Mouse (Mus musculus): ENCODE measurements around the gene Gm20503. TPM values are rescaled to one million over a fixed set of nuclear protein-coding genes. Genes with fewer than 3 reads are reported as not detected.

Gene Gm20503
- total RNA-seq, 2 experiments from 2014 or later: 0.46 to 1.7 TPM

- TF ChIP-seq CTCF (IDR thresholded peaks at IDR 0.05): no peak
- Histone ChIP-seq H3K4me3 (no peak overlapping the region), H3K27ac (no peak overlapping the region)
- no peak for DNase-seq
- intact Hi-C loops (cut with DNase I): no loop called here
Measured at GRCm38 (mm10) chr4:59043891-59044290, 40.9 kb downstream of the Gm20503 start.

GRCm38 (mm10) chr4:59047222-59047621 lies 44.2 kb downstream of the Gm20503 start:
- Histone ChIP-seq H3K27ac (no peak overlapping the region), H3K4me3 (no peak overlapping the region)
- DNase-seq: no peak
- intact Hi-C loops (cut with DNase I): no loop called here
- no peak for TF ChIP-seq CTCF (IDR thresholded peaks at IDR 0.05)

- Histone ChIP-seq H3K4me3 (no peak overlapping the region), H3K27ac (no peak overlapping the region)
- intact Hi-C loops (cut with DNase I): no loop called here
- no peak for DNase-seq
- no peak for TF ChIP-seq CTCF (IDR thresholded peaks at IDR 0.05)
Measured at GRCm38 (mm10) chr4:59051081-59051480, 48.1 kb downstream of the Gm20503 start.

- no peak overlapping the region for H3K27ac ChIP-seq
- intact Hi-C loops (cut with DNase I): no loop called here
- DNase-seq: no peak
- H3K4me3 ChIP-seq: no peak overlapping the region
- no peak for TF ChIP-seq CTCF (IDR thresholded peaks at IDR 0.05)
Measured at GRCm38 (mm10) chr4:59057929-59058328, 54.9 kb downstream of the Gm20503 start.

- H3K4me3 ChIP-seq: no peak overlapping the region
- intact Hi-C loops (cut with DNase I): no loop called here
- TF ChIP-seq CTCF (IDR thresholded peaks at IDR 0.05): no peak
Measured at GRCm38 (mm10) chr4:59062526-59062925, 59.5 kb downstream of the Gm20503 start.

GRCm38 (mm10) chr4:59069276-59069675 lies 66.3 kb downstream of the Gm20503 start:
- Histone ChIP-seq H3K27ac (no peak overlapping the region), H3K4me3 (no peak overlapping the region)
- no peak for DNase-seq
- no peak for TF ChIP-seq CTCF (IDR thresholded peaks at IDR 0.05)
- intact Hi-C loops (cut with DNase I): no loop called here

More at GRCm38 (mm10) chr4:59062526-59062925, 59.5 kb downstream of the Gm20503 start:
- H3K27ac ChIP-seq: no peak overlapping the region
- DNase-seq: no peak

- intact Hi-C loops (cut with DNase I): no loop called here
- DNase-seq: no peak
- no peak overlapping the region for H3K27ac ChIP-seq
- no peak for TF ChIP-seq CTCF (IDR thresholded peaks at IDR 0.05)
- H3K4me3 ChIP-seq: no peak overlapping the region
Measured at GRCm38 (mm10) chr4:59083430-59083829, 80.4 kb downstream of the Gm20503 start.

- no peak for TF ChIP-seq CTCF (IDR thresholded peaks at IDR 0.05)
- H3K27ac ChIP-seq: no peak overlapping the region
- intact Hi-C loops (cut with DNase I): no loop called here
- no peak overlapping the region for H3K4me3 ChIP-seq
- no peak for DNase-seq
Measured at GRCm38 (mm10) chr4:59089391-59089790, 86.4 kb downstream of the Gm20503 start.

Other genes starting within 250 kb of the Gm20503 start
- gene Olfr267, start 215.5 kb upstream of the Gm20503 start, total RNA-seq (2021): under 1 TPM in 1 of 2 experiments, not detected in 1; 0.11 TPM
- gene Ecpas, start 90.5 kb upstream of the Gm20503 start, total RNA-seq (2021): 100 to 1,000 TPM; 283 to 349 TPM
- gene Zkscan16, start 59.6 kb upstream of the Gm20503 start, total RNA-seq (2021): not detected
- gene Ptgr1, start 16.1 kb upstream of the Gm20503 start, total RNA-seq (2021): 1 to 10 TPM in 1 of 2 experiments, under 1 TPM in 1; 0.84 to 1.7 TPM
- gene Dnajc25, start 8.1 kb upstream of the Gm20503 start, total RNA-seq (2021): 10 to 100 TPM; 10.8 to 12.4 TPM
- 1 to 10 TPM; 5.2 to 6.7 TPM for gene Gng10, start 31.9 kb downstream of the Gm20503 start, total RNA-seq (2021)
- not detected for gene AI481877, start 135.8 kb downstream of the Gm20503 start, total RNA-seq (2021)
- 1 to 10 TPM; 7.6 to 9.1 TPM for gene Ugcg, start 186.0 kb downstream of the Gm20503 start, total RNA-seq (2021)

All from gastrocnemius, adult 2 months (tissue).